Mouse (Mus musculus): ENCODE measurements around the gene Olfr815. TPM values are rescaled to one million over a fixed set of nuclear protein-coding genes. Genes with fewer than 3 reads are reported as not detected.
"Not testable (repeated sequence)": the region's sequence is repeated elsewhere in the genome, so short reads cannot be mapped to it uniquely, and the experiment has no call there.

Olfr815 gene
- not detected for total RNA-seq (2021)

DNA sequence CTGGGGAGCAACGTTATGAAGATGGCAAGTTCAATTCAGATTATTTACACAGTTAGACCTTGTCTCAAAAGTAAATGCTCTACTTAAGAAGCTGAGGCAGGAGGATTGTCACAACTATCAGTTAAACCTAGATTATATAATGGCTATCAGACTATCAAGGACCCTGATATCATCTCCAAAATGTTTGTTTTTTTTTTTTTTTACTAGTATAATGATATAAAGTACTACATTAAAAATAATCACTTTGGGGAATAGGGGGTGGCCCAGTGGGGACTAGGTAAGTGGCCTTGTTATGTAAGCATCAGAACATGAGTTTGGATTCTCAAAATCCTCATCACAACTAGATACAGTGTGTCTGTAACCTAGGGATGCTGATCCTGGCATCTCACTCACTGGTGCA, at the start of gene Olfr815:
Gene Olfr815, minus strand, starts transcription at position 101 of the 400 bp plus-strand sequence.
- DNase-seq = not testable (repeated sequence)

DNA sequence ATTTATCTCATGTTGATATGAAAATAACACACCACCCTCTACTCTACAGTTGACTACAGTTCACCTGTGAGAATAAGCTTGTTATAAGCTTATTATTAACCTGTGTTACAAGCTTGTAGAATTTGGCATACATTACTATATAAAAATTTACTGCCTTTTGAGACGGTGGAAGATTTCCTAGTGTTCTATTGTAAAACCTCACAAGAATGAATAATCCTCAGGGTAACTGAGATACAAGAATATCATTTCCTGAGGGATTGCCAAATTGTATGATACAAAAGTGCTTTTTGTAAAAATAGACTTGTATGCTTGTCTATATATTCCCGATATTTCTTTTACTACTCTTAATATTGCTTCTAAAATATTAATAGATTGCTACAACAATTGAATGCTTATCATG, 43.3 kb upstream of the Olfr815 start, which contains the start of gene Olfr818:
Gene Olfr818, minus strand, starts transcription at position 101 of the 400 bp plus-strand sequence.
- DNase-seq = no peak

DNA sequence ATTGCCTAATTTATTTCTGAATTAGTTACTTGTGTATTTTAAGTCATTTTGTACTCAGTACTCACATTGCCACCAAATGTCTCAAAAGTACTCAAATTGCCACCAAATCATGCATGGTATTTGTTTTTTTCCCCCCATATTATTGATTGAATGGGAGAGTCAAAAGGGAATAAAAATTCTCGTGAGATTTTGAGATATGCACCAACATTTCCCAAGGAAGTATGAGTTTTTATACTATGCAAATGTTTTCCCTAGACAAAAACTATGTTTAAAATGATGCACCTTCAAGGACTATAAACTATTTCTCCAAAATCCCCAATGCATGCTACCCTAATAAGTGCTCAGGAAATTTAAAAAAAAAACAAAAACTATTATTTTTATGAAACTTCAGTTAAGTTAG, 9.8 kb upstream of the Olfr815 start, which contains the start of gene Olfr816:
Gene Olfr816, minus strand, starts transcription at position 101 of the 400 bp plus-strand sequence.
- DNase-seq = no peak

DNA sequence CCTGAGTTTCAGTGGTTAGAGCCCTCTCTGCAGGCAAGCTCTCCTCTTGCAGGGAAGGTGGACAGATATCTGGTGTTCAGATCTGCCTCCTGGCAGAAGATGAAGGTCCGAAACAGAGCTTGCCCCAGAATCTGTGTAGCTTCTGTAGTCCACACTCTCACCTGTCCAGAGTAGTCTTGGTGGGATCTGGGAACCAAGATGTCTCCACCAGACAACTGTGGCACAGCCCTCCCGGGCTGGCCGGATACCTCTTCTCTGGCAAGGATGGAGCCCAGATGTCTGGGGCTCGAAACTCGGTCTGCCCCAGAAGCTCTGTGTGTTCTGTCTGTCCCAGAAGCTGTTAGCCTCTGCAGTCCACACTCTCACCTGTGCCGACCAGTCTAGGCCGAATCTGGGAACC, 19.7 kb downstream of the Olfr815 start:
- no peak for DNase-seq

DNA sequence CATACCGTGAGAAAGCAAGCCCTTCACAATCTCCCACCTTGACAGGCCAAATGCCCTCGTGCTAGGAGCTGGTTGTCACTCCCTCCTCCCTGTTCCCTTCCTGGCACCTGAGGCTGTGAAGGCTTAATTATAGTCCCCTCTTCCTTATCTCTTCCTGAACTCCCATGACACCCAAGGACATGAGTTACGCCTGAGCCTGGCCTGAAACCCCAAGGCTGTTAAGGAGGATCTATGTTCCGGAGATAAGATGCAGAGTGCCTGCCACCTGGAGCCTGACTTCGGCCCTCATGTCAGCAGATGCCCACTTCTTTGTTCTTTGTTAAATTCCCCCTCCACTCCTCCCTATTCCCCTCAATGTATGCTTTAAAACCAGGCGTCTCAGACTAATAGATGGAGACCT, 20.2 kb downstream of the Olfr815 start:
- DNase-seq = not testable (repeated sequence)

DNA sequence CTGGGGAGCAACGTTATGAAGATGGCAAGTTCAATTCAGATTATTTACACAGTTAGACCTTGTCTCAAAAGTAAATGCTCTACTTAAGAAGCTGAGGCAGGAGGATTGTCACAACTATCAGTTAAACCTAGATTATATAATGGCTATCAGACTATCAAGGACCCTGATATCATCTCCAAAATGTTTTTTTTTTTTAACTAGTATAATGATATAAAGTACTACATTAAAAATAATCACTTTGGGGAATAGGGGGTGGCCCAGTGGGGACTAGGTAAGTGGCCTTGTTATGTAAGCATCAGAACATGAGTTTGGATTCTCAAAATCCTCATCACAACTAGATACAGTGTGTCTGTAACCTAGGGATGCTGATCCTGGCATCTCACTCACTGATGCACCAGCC, 25.9 kb downstream of the Olfr815 start, which contains the start of gene Olfr814:
Gene Olfr814, minus strand, starts transcription at position 101 of the 400 bp plus-strand sequence.
- not testable (repeated sequence) for DNase-seq

DNA sequence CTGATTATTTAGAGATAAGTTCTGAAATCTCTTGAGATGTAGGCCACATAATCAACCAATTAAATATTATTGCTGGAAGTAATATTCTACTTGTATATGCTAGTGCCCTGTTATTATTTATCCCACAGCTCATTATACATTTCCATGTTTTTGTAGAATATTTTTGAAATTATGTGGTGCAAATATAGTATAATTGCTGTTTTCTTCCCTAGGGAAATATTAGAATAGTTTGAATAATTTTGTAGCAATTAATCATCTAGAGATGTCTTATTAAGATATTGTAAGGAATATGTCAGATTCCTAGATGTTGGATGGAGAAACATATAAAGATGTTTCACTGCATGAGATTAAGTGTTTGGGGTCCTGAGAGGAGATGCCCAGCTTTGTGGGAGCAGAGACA, 50.6 kb downstream of the Olfr815 start, which contains the start of gene Olfr813:
Gene Olfr813, plus strand, starts transcription at position 301 of the 400 bp plus-strand sequence.
- no peak for DNase-seq

Other genes with a start within 250 kb of the Olfr815 start
- not detected for gene Olfr800, start 248.2 kb downstream of the Olfr815 start, total RNA-seq (2021)
- gene Olfr801, start 232.0 kb downstream of the Olfr815 start, total RNA-seq (2021) = not detected
- not detected for gene Olfr802, start 217.7 kb downstream of the Olfr815 start, total RNA-seq (2021)
- gene Olfr803, start 211.6 kb downstream of the Olfr815 start, total RNA-seq (2021) = not detected
- not detected for gene Olfr804, start 202.7 kb downstream of the Olfr815 start, total RNA-seq (2021)
- gene Olfr805, start 176.5 kb downstream of the Olfr815 start, total RNA-seq (2021) = not detected
- not detected for gene Olfr806, start 163.9 kb downstream of the Olfr815 start, total RNA-seq (2021)
- gene Olfr807, start 148.1 kb downstream of the Olfr815 start, total RNA-seq (2021) = not detected
- gene Olfr808, start 140.4 kb downstream of the Olfr815 start, total RNA-seq (2021) = not detected
- gene Olfr809, start 131.2 kb downstream of the Olfr815 start, total RNA-seq (2021) = not detected
- gene Olfr810, start 111.0 kb downstream of the Olfr815 start, total RNA-seq (2021) = not detected
- gene Olfr811, start 101.5 kb downstream of the Olfr815 start, total RNA-seq (2021) = not detected
- gene Olfr812, start 59.8 kb downstream of the Olfr815 start, total RNA-seq (2021) = not detected
- not detected for gene Olfr813, start 50.5 kb downstream of the Olfr815 start, total RNA-seq (2021)
- not detected for gene Olfr814, start 26.0 kb downstream of the Olfr815 start, total RNA-seq (2021)
- not detected for gene Olfr816, start 9.7 kb upstream of the Olfr815 start, total RNA-seq (2021)
- not detected for gene Olfr818, start 43.2 kb upstream of the Olfr815 start, total RNA-seq (2021)
- gene Olfr819, start 61.4 kb upstream of the Olfr815 start, total RNA-seq (2021) = not detected
- gene Olfr247, start 70.3 kb upstream of the Olfr815 start, total RNA-seq (2021) = not detected
- gene Gm10310, start 79.2 kb upstream of the Olfr815 start, total RNA-seq (2021) = not detected
- not detected for gene Olfr820, start 106.8 kb upstream of the Olfr815 start, total RNA-seq (2021)
- not detected for gene Olfr821, start 124.5 kb upstream of the Olfr815 start, total RNA-seq (2021)
- gene Olfr822, start 165.3 kb upstream of the Olfr815 start, total RNA-seq (2021) = not detected
- not detected for gene Olfr823, start 209.5 kb upstream of the Olfr815 start, total RNA-seq (2021)
- gene Olfr824, start 224.1 kb upstream of the Olfr815 start, total RNA-seq (2021) = not detected

Measured in heart, postnatal 4 days (tissue).